Mouse (Mus musculus) ES-CJ7 (cell line): ENCODE measurements around the gene Ppm1n.
A peak's percentile ranks its signal among the peaks of the same experiment; 100 is the strongest.

Experiments
- DNase-seq: peaks from one replicate; pipeline ENCODE4 v3.0.0; 2011; ENCODE audit warnings: low read depth, low spot score

The Ppm1n gene

GRCm38 (mm10) chr7:19252078-19252477 lies 27.8 kb downstream of the Ppm1n start:
- no peak for DNase-seq

GRCm38 (mm10) chr7:19247511-19247910 lies 32.4 kb downstream of the Ppm1n start:
- DNase-seq, result no peak

DNA sequence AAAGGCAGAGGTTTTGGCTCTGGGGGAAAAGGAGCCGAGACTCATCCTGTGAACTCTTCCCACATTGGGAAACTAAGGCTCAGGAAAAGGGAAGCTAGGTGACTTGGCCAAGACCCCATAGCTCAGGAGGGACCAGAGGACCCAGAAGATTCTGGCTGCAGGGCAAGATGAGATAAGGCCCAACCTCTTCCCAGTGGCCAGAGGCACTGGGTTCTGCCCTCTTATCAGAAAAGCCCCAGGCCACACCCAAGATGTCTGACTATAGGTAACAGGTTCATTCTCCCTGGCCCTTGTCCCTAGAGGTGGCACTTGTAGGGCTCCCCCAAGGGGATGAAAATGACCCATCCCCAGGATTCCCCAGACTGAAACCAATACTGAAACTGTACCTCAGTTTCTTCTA lies 33.0 kb downstream of the Ppm1n start:
- no peak for DNase-seq

DNA sequence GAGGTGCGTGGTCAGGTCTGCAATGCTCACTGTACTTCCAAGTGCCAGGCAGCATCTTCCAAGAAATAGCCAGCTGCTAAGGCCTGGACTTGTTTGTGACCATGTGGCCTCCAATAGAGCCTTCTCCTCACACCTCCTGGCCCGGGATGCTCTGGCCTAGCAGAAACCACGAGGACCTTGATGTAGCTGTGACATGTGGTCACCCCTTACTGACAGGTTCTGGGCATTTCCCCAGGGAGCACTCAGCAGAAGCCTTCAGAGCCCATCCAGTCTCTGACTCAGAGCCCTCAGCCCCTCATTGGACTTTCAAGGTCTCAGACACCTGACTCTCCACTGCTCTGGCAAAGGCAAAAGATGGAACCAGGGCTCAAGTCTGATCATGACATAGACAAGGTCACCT lies 34.8 kb downstream of the Ppm1n start:
- DNase-seq, result no peak

- DNase-seq, result no peak
Measured at GRCm38 (mm10) chr7:19243858-19244257, 36.0 kb downstream of the Ppm1n start.

- no peak for DNase-seq
Measured at GRCm38 (mm10) chr7:19242005-19242404, 37.9 kb downstream of the Ppm1n start.

DNA sequence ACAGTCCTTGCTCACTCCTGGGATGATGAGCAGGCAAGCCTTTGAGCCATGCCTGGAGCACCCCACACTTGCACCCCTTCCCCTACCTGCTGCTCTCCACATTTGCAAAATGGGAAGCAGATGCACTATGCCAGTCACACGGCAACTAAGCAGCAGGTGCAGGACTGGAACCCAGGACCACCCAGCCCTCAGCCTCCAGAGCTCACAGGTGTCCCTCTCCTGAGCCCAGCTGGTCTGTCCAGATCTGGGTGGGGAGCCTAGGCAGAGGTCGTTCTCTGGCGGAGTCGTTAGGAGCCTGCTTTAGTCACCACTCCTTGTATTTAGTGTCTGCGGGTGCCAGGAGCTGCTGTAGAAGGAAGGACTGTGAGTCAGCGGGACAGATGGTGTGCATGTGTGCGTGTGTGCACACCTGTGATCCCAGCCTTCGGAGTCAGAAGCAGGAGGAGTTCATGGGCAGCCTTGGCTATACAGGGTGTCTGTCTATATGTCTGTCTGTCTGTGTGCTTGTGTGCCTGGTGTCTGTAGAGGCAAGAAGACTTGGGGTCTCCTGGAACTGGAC lies 38.9 kb downstream of the Ppm1n start:
- DNase-seq, result no peak

- DNase-seq, result no peak
Measured at GRCm38 (mm10) chr7:19239986-19240385, 39.9 kb downstream of the Ppm1n start.

- peak; percentile 88 for DNase-seq
Measured at GRCm38 (mm10) chr7:19239423-19239822, 40.4 kb downstream of the Ppm1n start.

DNA sequence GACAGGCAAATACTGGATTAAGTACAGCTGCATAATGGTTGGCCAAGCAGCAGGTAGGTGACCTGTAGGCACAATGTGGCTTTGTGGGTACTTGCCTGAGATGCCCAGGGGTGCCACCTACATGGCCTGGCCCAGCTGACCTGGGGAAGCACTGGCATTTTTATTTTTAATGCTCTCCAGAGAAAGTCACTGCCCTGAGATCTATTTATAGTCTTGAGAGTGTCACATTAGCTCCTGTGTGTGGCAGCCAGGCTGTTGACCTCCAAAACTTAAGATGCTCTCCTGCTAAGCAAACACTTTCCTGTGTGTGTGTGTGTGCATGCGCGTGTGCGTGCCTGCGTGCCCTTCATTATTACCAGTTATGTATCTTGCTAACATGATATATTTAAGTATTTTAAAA lies 41.5 kb downstream of the Ppm1n start:
- no peak for DNase-seq

DNA sequence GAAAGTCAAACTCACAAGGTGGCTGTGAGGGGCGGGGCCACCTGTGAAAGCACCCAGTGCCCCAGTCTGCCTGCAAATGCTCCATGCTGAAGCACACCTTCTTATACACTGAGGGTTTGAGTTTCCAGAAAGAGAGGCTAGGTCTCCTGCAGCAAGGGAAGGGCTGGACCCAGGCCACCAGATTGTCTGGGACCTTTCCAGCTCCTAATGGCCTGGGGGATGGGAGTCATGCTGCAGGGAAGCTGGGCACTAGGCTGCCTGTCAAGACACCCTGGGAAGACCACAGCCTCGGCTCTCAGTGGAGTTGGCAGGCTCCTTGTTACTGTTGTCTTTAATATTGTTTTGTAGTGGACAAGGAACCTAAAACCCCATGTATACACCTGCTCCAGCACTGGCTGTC lies 43.5 kb downstream of the Ppm1n start:
- DNase-seq, result no peak

DNA sequence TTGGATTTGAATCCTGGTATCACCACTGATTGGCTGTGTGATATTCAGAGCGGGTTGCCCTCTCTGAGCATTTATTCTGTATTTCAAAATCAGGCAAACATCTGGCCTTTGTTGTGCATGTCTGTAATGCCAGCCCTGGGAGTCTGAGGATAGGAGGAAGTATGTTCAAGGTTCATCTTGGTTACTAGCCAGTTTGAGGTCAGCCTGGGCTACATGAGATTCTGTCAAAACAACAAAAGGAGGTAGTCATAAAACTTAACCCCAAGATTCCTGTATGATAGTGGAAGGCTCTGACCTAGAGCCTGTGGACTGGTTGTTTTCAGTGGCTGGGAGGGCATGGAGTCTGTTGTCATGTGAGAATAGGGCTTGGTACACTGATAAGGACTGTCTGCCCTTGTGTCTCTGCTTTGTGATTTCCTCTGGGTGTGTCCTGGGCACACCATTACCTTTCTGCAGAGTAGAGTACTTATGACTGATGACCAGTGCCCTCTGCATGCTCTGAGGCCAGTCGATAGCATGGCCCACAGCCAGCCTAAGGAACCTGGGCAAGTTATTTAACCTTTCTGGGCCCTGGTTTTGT lies 44.7 kb downstream of the Ppm1n start:
- no peak for DNase-seq

DNA sequence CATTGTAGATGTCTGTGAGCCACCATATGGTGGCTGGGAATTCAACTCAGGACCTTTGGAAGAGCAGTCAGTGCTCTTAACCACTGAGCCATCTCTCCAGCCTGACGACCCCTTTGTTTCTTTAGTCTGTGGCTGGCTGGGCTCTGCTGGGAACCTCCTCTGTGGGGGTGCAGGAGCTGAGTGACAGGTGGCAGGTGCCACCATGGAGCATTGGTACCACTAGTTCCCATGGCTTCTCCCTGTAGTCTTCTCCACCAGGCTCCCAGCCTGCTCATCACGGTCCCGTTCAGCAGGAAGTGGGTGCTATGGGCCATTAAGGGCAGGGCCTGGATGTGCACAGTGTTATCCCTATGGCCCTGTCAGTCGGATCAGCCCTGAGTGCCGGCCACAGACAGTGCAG lies 45.2 kb downstream of the Ppm1n start:
- DNase-seq, result no peak

GRCm38 (mm10) chr7:19231849-19232248 lies 48.0 kb downstream of the Ppm1n start:
- DNase-seq, result no peak

DNA sequence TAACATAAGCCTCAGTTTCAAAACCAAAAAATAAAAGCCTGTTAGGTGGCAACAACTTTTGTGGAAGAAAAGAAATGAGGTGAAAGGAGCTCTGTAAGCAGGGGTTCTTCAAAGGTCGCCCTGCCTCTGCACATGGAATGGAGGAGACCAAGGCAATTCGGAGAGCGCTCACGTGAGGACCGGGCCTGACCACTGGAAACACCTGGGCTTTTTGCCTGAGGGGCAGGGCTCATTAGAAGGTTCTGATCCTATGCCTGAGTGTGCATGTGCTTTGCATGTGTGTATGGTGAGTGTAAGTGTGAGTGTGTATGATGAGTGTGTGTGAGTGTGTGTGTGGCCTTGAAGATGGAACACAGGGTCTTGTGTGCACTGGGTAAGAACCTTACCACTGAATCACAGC lies 49.0 kb downstream of the Ppm1n start:
- DNase-seq, result no peak

GRCm38 (mm10) chr7:19230041-19230580 lies 49.8 kb downstream of the Ppm1n start:
- DNase-seq, result no peak

DNA sequence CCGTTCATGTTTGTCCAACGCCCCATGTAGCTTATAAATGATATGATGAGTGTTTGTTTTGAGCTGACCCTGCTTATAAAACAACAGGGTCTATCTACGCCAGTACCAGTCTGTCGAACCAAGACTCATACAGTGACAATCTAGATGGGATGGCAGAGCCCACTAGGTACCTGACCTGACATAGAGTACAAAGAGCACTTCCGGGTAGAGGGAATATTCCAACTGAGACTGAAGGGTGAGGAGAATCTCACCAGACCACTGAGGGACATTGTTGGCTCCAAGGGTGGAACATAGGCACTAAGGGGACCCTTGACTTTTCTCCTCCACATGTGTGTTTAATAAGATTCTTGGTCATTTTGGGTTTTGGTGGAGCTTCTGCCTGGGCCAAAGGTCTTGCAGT lies 50.5 kb downstream of the Ppm1n start:
- DNase-seq, result no peak

DNA sequence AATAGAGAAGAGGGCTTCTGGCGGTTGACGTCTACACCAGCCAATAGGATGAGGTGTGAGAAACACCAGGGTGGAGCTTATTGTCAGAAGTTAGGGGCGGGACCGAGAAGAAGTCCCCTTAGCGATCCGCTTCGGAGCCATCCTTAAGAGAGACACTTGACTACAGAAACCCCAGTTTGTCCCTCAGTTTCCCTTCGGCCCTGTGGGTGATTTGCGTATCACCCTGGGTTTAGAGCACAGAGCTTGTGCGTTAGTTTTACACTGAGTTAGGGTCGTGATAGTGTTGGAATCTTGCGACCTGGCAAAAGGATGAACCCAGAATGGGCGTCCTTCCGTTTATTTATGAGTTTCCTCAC lies 51.1 kb downstream of the Ppm1n start:
- DNase-seq, result no peak

DNA sequence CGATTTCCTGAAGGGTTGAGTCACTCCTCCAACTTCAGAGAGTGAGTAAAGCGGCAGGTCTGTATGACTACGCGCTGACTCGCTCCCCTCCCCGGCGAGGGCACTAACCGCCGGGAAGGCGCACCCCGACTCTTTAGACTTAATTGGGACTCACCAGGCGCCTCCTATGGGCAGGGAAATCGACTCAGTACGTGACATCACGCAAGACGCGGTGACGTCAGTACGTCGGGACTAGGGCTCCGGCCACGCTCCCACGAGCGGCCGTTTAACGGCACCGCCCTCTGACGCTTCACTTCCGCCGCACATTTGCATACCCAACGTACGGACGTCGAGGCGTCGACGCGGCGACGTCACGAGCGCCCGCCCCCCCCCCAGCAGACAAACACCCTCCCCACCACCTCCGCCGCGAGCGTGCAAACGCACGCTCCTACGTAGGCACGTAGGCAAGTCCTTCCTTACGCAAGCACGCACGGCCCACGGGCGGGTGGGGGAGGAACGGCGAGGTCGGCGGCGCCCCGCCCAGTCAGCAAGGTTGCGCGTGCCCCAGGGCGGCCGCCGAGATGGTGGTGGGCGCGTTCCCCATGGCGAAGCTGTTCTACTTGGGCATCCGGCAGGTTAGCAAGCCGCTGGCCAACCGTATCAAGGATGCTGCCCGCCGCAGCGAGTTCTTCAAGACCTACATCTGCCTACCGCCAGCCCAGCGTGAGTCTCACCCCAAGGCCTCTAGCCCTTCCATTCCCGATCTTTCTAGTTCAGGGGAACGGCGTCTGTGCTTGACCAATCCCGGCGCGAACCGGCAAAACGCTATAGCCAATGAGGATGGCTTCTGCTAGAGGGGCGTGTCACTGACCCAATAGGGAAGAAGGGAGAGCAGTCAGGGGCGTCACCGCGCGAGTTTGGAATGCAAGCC lies 51.7 kb downstream of the Ppm1n start, which contains the start of gene Opa3:
Opa3 (plus strand) TSS at position 452 of the 910 bp plus-strand sequence.
- DNase-seq, result peak; percentile 100

- DNase-seq, result no peak
Measured at GRCm38 (mm10) chr7:19226817-19227797, 52.8 kb downstream of the Ppm1n start.
